Mouse (Mus musculus) retina, adult 2 months (tissue): ENCODE data around the gene Cpm.

Source experiments
- DNase-seq: peaks from one replicate; pipeline ENCODE4 v3.0.0-alpha.2; 2012; ENCODE audit warnings: low read depth, low spot score

Gene Cpm

GRCm38 (mm10) chr10:117619862-117620179 is 9.5 kb upstream of the Cpm start:
- no peak for DNase-seq

GRCm38 (mm10) chr10:117620530-117620929 is 8.8 kb upstream of the Cpm start:
- DNase-seq: no peak

GRCm38 (mm10) chr10:117620934-117621501 is 8.3 kb upstream of the Cpm start:
- DNase-seq: no peak

GRCm38 (mm10) chr10:117621616-117622533 is 7.4 kb upstream of the Cpm start:
- DNase-seq: no peak

- no peak for DNase-seq
These were observed 5.9 kb upstream of the Cpm start for GRCm38 (mm10) chr10:117623358-117623757.

- DNase-seq: no peak
These were observed 5.1 kb upstream of the Cpm start for GRCm38 (mm10) chr10:117624222-117624621.

- no peak for DNase-seq
These were observed 4.4 kb upstream of the Cpm start for GRCm38 (mm10) chr10:117624655-117625497.

- DNase-seq: no peak
These were observed 3.6 kb upstream of the Cpm start for GRCm38 (mm10) chr10:117625500-117626296.

- DNase-seq: no peak
These were observed 3.0 kb upstream of the Cpm start for GRCm38 (mm10) chr10:117626297-117626613.

GRCm38 (mm10) chr10:117626840-117627615 is 2.3 kb upstream of the Cpm start:
- no peak for DNase-seq

GRCm38 (mm10) chr10:117627616-117627930 is 1.7 kb upstream of the Cpm start:
- no peak for DNase-seq

GRCm38 (mm10) chr10:117627949-117628348 is 1.4 kb upstream of the Cpm start:
- DNase-seq: no peak

GRCm38 (mm10) chr10:117628363-117629168 is 734 bp upstream of the Cpm start:
- DNase-seq: no peak

GRCm38 (mm10) chr10:117630176-117630575 is 876 bp downstream of the Cpm start:
- no peak for DNase-seq

- DNase-seq: no peak
These were observed 1.5 kb downstream of the Cpm start for GRCm38 (mm10) chr10:117630810-117631209.

- DNase-seq: no peak
These were observed 2.4 kb downstream of the Cpm start for GRCm38 (mm10) chr10:117631562-117632259.

GRCm38 (mm10) chr10:117632394-117632793 is 3.1 kb downstream of the Cpm start:
- DNase-seq: no peak

- no peak for DNase-seq
These were observed 4.4 kb downstream of the Cpm start for GRCm38 (mm10) chr10:117633564-117634208.
